Mouse (Mus musculus) lung, embryonic 14.5 days (tissue): ENCODE results near the gene Eif4g3. TPM values are rescaled to one million over a fixed set of nuclear protein-coding genes. Genes with fewer than 3 reads are reported as not detected.

Source experiments
- ATAC-seq: fragments of 200-750 bp; cut with Nextera tagmentation; 2 replicates; pipeline ENCODE4 v1.8.0; 2017; ENCODE audit warnings: mild to moderate bottlenecking, moderate TSS enrichment, moderate library complexity; ENCODE audit not compliant: insufficient read depth
- DNase-seq: peaks from one replicate; pipeline ENCODE4 v3.0.0-alpha.2; 2015
- H3K27ac ChIP-seq: fragments of 300-500 bp; sonication (generic); 2 replicates; pipeline ENCODE4 v1.5.1; 2014; ENCODE audit warnings: low read depth, mild to moderate bottlenecking, moderate library complexity
- H3K27me3 ChIP-seq: fragments of 300-500 bp; sonication (generic); 2 replicates; pipeline ENCODE4 v1.6.1; 2014; ENCODE audit warnings: low read length, control low read depth; ENCODE audit not compliant: insufficient read depth
- H3K36me3 ChIP-seq: fragments of 300-500 bp; sonication (generic); 2 replicates; pipeline ENCODE4 v1.6.1; 2014; ENCODE audit warnings: control low read depth; ENCODE audit not compliant: insufficient read depth
- H3K4me1 ChIP-seq: fragments of 300-500 bp; sonication (generic); 2 replicates; pipeline ENCODE4 v1.6.1; 2014; ENCODE audit warnings: antibody characterized with exemption, control low read depth; ENCODE audit not compliant: insufficient read depth
- H3K4me2 ChIP-seq: fragments of 300-500 bp; sonication (generic); 2 replicates; pipeline ENCODE4 v1.6.1; 2014; ENCODE audit warnings: mild to moderate bottlenecking
- H3K4me3 ChIP-seq: fragments of 300-500 bp; sonication (generic); 2 replicates; pipeline ENCODE4 v1.5.1; 2014; ENCODE audit warnings: low read depth, low read length
- H3K9ac ChIP-seq: fragments of 300-500 bp; sonication (generic); 2 replicates; pipeline ENCODE4 v1.6.1; 2014
- H3K9me3 ChIP-seq: fragments of 300-500 bp; sonication (generic); 2 replicates; pipeline ENCODE4 v1.6.1; 2016; ENCODE audit warnings: low read depth, low read length, control low read depth
- CTCF ChIP-seq: IDR thresholded peaks from 2 replicates; pipeline ENCODE4 v1.5.1; 2016; ENCODE audit warnings: antibody characterized with exemption, low read depth
- WGBS: fragments of 180-500 bp; shearing (Covaris S2); extraction: QIAGEN DNeasy Blood & Tissue Kit; methylation state at CpG from one replicate; pipeline ENCODE4 v1.1.7; 2014; 5-methylcytosine and 5-hydroxymethylcytosine counted together
- polyA plus RNA-seq: library from polyadenylated mRNA; unstranded; fragments of >200 nt; fragmentation: Nextera tagmentation; extraction: Ambion mirVana; gene quantifications from 2 replicates; pipeline ENCODE4 v1.2.1, GENCODE M21; 2014

Eif4g3 gene
- polyA plus RNA-seq, 1 experiment from 2014 or later = 42.9 TPM

GRCm38 (mm10) chr4:138102413-138102812 lies 109.6 kb downstream of the Eif4g3 start:
- ATAC-seq = no peak
- H3K36me3 ChIP-seq = peaks cover 83% of the 10 kb centered on the region
- no peaks in the 10 kb centered on the region for H3K4me1 ChIP-seq
- DNase-seq = no peak
- no peak overlapping the region for H3K27ac ChIP-seq
- no peak overlapping the region for H3K9ac ChIP-seq
- H3K27me3 ChIP-seq = no peaks in the 10 kb centered on the region
- H3K4me2 ChIP-seq = no peak overlapping the region
- 85% methylated on average over 3 of the region's 3 CpGs for WGBS
- H3K4me3 ChIP-seq = no peak overlapping the region
- no peak for TF ChIP-seq CTCF
- no peaks in the 10 kb centered on the region for H3K9me3 ChIP-seq

DNA sequence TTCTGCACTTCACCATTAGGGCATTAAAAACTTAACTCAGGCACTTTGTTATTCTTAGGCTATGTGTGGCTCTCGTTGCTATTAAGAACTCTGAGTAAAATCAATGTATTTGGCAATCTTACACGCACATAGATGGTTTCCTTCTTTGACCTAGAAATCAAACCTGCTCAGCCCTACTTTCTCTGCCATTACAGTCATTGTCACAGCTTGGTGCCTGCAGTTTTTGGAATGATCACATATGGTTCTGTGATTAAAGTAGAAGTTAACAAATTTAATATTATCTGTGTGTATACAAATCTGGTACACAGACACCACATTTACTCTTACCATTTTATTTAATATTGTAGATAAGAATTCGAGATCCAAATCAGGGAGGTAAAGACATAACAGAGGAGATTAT lies 112.1 kb downstream of the Eif4g3 start:
- H3K4me3 ChIP-seq = no peak overlapping the region
- H3K4me1 ChIP-seq = no peaks in the 10 kb centered on the region
- H3K9ac ChIP-seq = no peak overlapping the region
- 85% methylated on average over 3 of the region's 3 CpGs for WGBS
- H3K36me3 ChIP-seq = peaks cover 93% of the 10 kb centered on the region
- ATAC-seq (no peak), DNase-seq (no peak)
- H3K27me3 ChIP-seq = no peaks in the 10 kb centered on the region
- no peaks in the 10 kb centered on the region for H3K9me3 ChIP-seq
- no peak for TF ChIP-seq CTCF
- no peak overlapping the region for H3K27ac ChIP-seq
- H3K4me2 ChIP-seq = no peak overlapping the region

DNA sequence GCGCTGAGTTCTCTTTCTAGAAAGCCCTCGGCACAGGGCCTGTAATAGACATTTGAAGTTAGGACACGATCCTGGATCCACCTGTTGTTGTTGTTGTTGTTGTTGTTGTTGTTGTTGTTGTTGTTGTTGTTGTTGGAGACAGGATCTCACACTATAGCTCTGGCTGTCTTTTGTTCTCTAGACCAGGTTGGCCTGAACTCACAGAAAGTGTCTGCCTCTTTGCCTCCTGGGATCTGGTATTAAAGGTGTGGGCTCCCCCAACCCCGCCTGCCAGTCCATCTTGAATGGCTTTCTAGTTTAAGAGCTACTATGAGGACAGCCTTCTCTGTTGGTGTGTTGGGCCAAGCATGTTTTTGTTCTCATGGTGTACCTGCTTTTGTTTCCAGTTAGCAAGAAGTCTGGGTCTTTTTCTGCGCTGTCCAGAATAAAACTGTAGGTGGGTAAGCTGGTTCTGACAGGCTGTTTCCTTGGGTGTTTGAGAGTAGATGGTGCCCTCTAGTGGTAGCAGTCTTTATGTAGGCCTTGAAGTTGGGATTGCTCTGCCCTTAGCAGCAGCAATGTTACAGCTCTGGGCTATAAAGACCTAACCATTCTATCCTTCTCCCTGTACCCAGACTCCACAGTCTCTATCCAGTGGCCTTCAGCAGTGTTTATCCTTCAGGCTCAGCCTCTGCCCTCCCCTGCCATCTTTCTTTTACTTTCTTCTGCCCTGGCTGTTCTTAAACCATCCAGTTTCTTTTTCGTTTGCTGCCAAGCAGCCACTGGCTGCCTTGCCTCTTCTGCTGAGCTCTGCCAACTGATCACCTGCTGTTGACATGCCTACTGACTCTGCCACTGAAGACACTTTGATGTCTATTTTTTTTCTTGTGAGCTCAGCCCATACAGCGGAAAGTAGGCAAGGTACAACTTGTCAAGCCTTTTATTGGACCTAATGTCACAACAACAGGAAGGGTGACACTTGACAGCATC lies 114.9 kb downstream of the Eif4g3 start:
- Histone ChIP-seq H3K27ac (no peak overlapping the region), H3K27me3 (no peaks in the 10 kb centered on the region), H3K4me1 (no peaks in the 10 kb centered on the region), H3K4me3 (no peak overlapping the region), H3K9ac (no peak overlapping the region), H3K36me3 (peaks cover 70% of the 10 kb centered on the region), H3K4me2 (no peak overlapping the region), H3K9me3 (no peaks in the 10 kb centered on the region)
- 81% methylated on average over 7 of the region's 7 CpGs for WGBS
- ATAC-seq = peak; percentile 58; the same call in 1 of the 2 replicates
- TF ChIP-seq CTCF = peak; percentile 83
- DNase-seq = peak; percentile 89

DNA sequence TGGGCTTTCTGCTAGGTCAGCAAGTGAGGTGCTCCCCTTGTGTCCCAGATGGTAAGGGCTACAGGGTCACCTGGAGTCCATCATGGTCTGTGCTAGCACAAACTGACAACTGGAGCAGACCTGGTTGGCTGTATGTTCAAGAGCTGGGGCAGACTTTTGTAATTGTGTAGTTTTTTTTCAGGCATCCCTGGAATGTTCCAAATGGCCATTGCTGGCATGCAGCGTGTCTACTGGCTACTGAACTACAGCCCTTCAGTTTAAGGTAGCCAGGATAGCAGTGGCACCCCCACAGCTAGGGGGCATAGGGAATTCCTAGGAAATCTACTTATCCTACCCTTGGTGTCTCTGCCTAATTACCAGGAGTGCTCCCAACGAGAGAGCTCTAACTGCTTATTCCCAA lies 115.7 kb downstream of the Eif4g3 start:
- Histone ChIP-seq H3K36me3 (peaks cover 64% of the 10 kb centered on the region), H3K4me3 (no peak overlapping the region), H3K27ac (no peak overlapping the region), H3K4me1 (no peaks in the 10 kb centered on the region), H3K9ac (no peak overlapping the region), H3K27me3 (no peaks in the 10 kb centered on the region), H3K4me2 (no peak overlapping the region), H3K9me3 (no peaks in the 10 kb centered on the region)
- 85% methylated on average over 2 of the region's 2 CpGs for WGBS
- ATAC-seq (no peak), DNase-seq (no peak)
- no peak for TF ChIP-seq CTCF

- Histone ChIP-seq H3K4me1 (no peaks in the 10 kb centered on the region), H3K4me2 (no peak overlapping the region), H3K36me3 (peaks cover 57% of the 10 kb centered on the region), H3K9ac (no peak overlapping the region), H3K27ac (no peak overlapping the region), H3K9me3 (no peaks in the 10 kb centered on the region), H3K4me3 (no peak overlapping the region), H3K27me3 (no peaks in the 10 kb centered on the region)
- ATAC-seq (no peak), DNase-seq (no peak)
- 50% methylated on average over 3 of the region's 3 CpGs for WGBS
- no peak for TF ChIP-seq CTCF
Measured at GRCm38 (mm10) chr4:138109332-138109731, 116.5 kb downstream of the Eif4g3 start.

GRCm38 (mm10) chr4:138111858-138112257 lies 119.0 kb downstream of the Eif4g3 start:
- Histone ChIP-seq H3K4me2 (no peak overlapping the region), H3K9me3 (no peaks in the 10 kb centered on the region), H3K27ac (no peak overlapping the region), H3K36me3 (peaks cover 49% of the 10 kb centered on the region), H3K4me1 (no peaks in the 10 kb centered on the region), H3K27me3 (no peaks in the 10 kb centered on the region), H3K9ac (no peak overlapping the region), H3K4me3 (no peak overlapping the region)
- DNase-seq (no peak), ATAC-seq (no peak)
- WGBS = 72% methylated on average over 5 of the region's 5 CpGs
- TF ChIP-seq CTCF = no peak

DNA sequence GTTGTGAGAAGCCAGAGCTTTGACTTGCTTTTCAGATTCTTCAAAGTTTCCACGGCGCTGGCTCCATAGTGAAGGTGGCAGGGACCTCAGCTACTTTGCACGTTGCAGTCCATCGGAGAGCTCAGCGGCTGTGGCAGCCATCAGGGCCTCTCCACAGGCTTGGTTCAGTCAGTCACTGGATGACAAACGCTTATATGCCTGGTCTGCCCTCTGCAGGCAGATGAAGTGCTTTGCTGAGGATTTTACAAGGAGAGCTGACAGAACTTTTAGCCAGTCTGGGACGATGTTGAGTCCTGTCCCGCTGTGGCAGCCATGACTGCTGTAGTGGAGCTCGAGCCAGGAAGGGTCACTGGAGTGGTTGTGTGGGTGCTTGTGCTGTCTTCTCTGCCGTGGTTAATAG lies 126.9 kb downstream of the Eif4g3 start:
- H3K27ac ChIP-seq = no peak overlapping the region
- no peak overlapping the region for H3K4me2 ChIP-seq
- ATAC-seq (no peak), DNase-seq (peak; percentile 48)
- no peaks in the 10 kb centered on the region for H3K27me3 ChIP-seq
- H3K9ac ChIP-seq = no peak overlapping the region
- H3K36me3 ChIP-seq = peaks cover 57% of the 10 kb centered on the region
- H3K4me3 ChIP-seq = no peak overlapping the region
- H3K9me3 ChIP-seq = no peaks in the 10 kb centered on the region
- TF ChIP-seq CTCF = peak; percentile 49
- WGBS = 69% methylated on average over 10 of the region's 10 CpGs
- no peaks in the 10 kb centered on the region for H3K4me1 ChIP-seq
